Mouse (Mus musculus) kidney, adult 2 months (tissue): Measurements from ENCODE around the gene Adcy6.

Experiments used
- CTCF ChIP-seq: fragments of 200-500 bp; conservative IDR thresholded peaks from 2 replicates; pipeline ENCODE4 v1.5.1; 2011; ENCODE audit warnings: low read depth, mild to moderate bottlenecking, control low read depth, low read length, moderate library complexity, mixed read lengths; ENCODE audit not compliant: insufficient read depth, insufficient read length
- POLR2A ChIP-seq: fragments of 200-500 bp; IDR thresholded peaks from one replicate; pipeline ENCODE4 v1.6.1; 2011; ENCODE audit warnings: low read depth, low read length, control low read depth

GRCm38 (mm10) chr15:98594193-98594592 lies 15.7 kb downstream of the Adcy6 start:
- TF ChIP-seq CTCF (no peak), POLR2A (no peak)
